12 mouse cellular contexts compared by ENCODE assay signal in genomic region chr19:40813385-40813784, GRCm38 (mm10). TPM values are rescaled to one million over a fixed set of nuclear protein-coding genes. Genes with fewer than 3 reads are reported as not detected.
DNase-seq lines count a peak whose midpoint lies in the region; ATAC-seq and TF ChIP-seq lines count a peak whose summit lies in the region.
"Had no signal": no experiment of that assay in that cellular context is flagged by ENCODE, and none has a peak within 500 bp of the region (broad histone marks: within the 10 kb centered on the region; RNA-seq: fewer than 3 reads in every experiment).

No protein-coding gene starts in this region.

- H3K4me2 ChIP-seq in heart, embryonic 15.5 days: peak overlapping the region; percentile 42
- H3K4me2 ChIP-seq: limb, embryonic 15.5 days had no signal

- H3K9me3 ChIP-seq in heart, embryonic 15.5 days (replicated peaks): no peaks in the 10 kb centered on the region
- no peaks in the 10 kb centered on the region for H3K9me3 ChIP-seq in G1E (replicated peaks)
- H3K9me3 ChIP-seq: limb, embryonic 15.5 days had no signal

- no peak for DNase-seq in heart, adult 9 months (ENCODE audit: low spot score in 2 of 2)
- peak; percentile 70 for DNase-seq in G1E (ENCODE audit: low spot score)
- no peak for DNase-seq in adrenal gland, postnatal 4 days (ENCODE audit: low spot score in 2 of 2)
- no peak for DNase-seq in cerebellum, postnatal 10 days
- no peak for DNase-seq in urinary bladder, postnatal 14 days (ENCODE audit: low spot score)
- DNase-seq: cerebellum, adult 11-12 months; gastrocnemius, postnatal 10 days; kidney, adult 11 months had no signal

- TF ChIP-seq CTCF in G1E (IDR thresholded peaks at IDR 0.05; ENCODE audit: low read depth, low read length): no peak

- no peak overlapping the region for H3K9ac ChIP-seq in heart, embryonic 15.5 days
- H3K9ac ChIP-seq: limb, embryonic 15.5 days had no signal

- H3K4me3 ChIP-seq in heart, embryonic 15.5 days: no peak overlapping the region
- H3K4me3 ChIP-seq in G1E (ENCODE audit: low read depth, low read length): peak overlapping the region; percentile 56; the same call in 1 of the 2 replicates
- H3K4me3 ChIP-seq: limb, embryonic 15.5 days had no signal

- peaks cover 8% of the 10 kb centered on the region for H3K4me1 ChIP-seq in heart, embryonic 15.5 days (replicated peaks)
- peaks cover 86% of the 10 kb centered on the region for H3K4me1 ChIP-seq in G1E (ENCODE audit: insufficient read depth, low read depth, low read length)
- H3K4me1 ChIP-seq: limb, embryonic 15.5 days had no signal

- no peak overlapping the region for H3K27ac ChIP-seq in heart, embryonic 15.5 days
- H3K27ac ChIP-seq: limb, embryonic 15.5 days had no signal

- no peak for ATAC-seq in heart, embryonic 15.5 days (replicated peaks; ENCODE audit: insufficient number of reproducible peaks, insufficient read depth, low FRiP score, low read depth)
- peak; percentile 89 for ATAC-seq in G1E (ENCODE audit: extremely low read depth, insufficient number of reproducible peaks, low FRiP score, poor library complexity, severe bottlenecking)
- peak; percentile 93 for ATAC-seq in common myeloid progenitor, adult 5-6 weeks (replicated peaks; ENCODE audit: low read depth, poor library complexity, severe bottlenecking)
- peak; percentile 77 for ATAC-seq in megakaryocyte, adult 5-6 weeks (ENCODE audit: poor library complexity, severe bottlenecking)

- H3K36me3 ChIP-seq in heart, embryonic 15.5 days: no peaks in the 10 kb centered on the region
- no peaks in the 10 kb centered on the region for H3K36me3 ChIP-seq in G1E (replicated peaks)
- H3K36me3 ChIP-seq: limb, embryonic 15.5 days had no signal

- 43% methylated on average over 14 of the region's 14 CpGs for WGBS in heart, embryonic 15.5 days

- H3K27me3 ChIP-seq in heart, embryonic 15.5 days: no peaks in the 10 kb centered on the region
- no peaks in the 10 kb centered on the region for H3K27me3 ChIP-seq in G1E (ENCODE audit: insufficient read depth, low read length)
- H3K27me3 ChIP-seq: limb, embryonic 15.5 days had no signal

RNA-seq across cellular contexts. Expression of gene Ccnj, which starts 17.7 kb away (rescaled TPM):
- 5.5 and 7.2 TPM in 2 replicates for polyA plus RNA-seq in heart, embryonic 15.5 days (2015; fragmentation: Nextera tagmentation; extraction: Ambion mirVana)
- total RNA-seq in G1E (2014; fragmentation: Nextera tagmentation): 9.5 and 15.0 TPM in 2 replicates
- total RNA-seq in G1E (2017): 13.6 and 14.7 TPM in 2 replicates
- 3.4 and 4.1 TPM in 2 replicates for polyA plus RNA-seq in G1E (2012)
- 6.4 and 7.4 TPM in 2 replicates for total RNA-seq in common myeloid progenitor, adult 5-6 weeks (2017)
- total RNA-seq in megakaryocyte, adult 5-6 weeks (2015): 1.7 and 3.6 TPM in 2 replicates
- 3.8 and 7.4 TPM in 2 replicates for total RNA-seq in megakaryocyte, adult 5-6 weeks (2017)
- 10 to 100 TPM; 10.7 to 12.3 TPM for total RNA-seq in adrenal gland, postnatal 4 days (2021)
